Mouse (Mus musculus) ES-E14 (cell line): Measurements from ENCODE around the gene Supt3.

Experiments used
- CHD2 ChIP-seq: IDR thresholded peaks from 2 replicates; pipeline ENCODE4 v1.6.1; 2014; ENCODE audit warnings: mild to moderate bottlenecking, low read depth, low read length, inconsistent platforms
- HCFC1 ChIP-seq: IDR thresholded peaks from 2 replicates; pipeline ENCODE4 v1.6.1; 2012; ENCODE audit warnings: low read length, inconsistent platforms, borderline replicate concordance; ENCODE audit not compliant: insufficient read depth
- MAFK ChIP-seq: IDR thresholded peaks from 2 replicates; pipeline ENCODE4 v1.6.1; 2014; ENCODE audit warnings: mild to moderate bottlenecking, low read depth, low read length, inconsistent platforms; ENCODE audit not compliant: insufficient read depth
- ZNF384 ChIP-seq: IDR thresholded peaks from 2 replicates; pipeline ENCODE4 v1.6.1; 2012; ENCODE audit warnings: low read depth, low read length, inconsistent platforms

- TF ChIP-seq CHD2 (no peak), HCFC1 (no peak), ZNF384 (no peak), MAFK (no peak)
Measured at GRCm38 (mm10) chr17:44735223-44735990, 41.5 kb upstream of the Supt3 start.
